Mouse (Mus musculus): ENCODE measurements at regions not wholly inside any gene's neighbourhood (a gene's known extent, or its start where the extent isn't known, plus 50 kb on each side); places are given as distances from the start of the nearest gene placed in this dataset.

DNA sequence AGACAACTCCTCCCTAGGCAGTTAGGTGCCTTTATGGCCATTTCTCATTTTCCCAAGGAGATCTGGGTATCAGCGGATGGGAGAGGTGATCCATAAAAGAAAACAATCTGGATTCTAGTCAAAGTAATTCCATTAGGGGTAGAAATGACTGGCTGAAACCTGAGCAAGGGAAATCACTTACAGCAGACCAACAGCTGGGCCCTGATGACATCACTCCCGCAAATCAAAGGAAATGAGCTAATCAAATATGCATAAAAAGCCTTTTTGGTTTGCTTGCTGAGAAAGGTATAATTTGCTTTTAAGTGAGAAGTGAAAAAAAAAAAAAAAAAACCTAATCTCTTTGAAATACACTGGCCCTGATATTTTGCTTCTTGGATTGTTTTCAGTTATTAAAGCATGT is 506.2 kb downstream of the Ebf1 start:
- no peak for ATAC-seq (ENCODE audit: low read depth)
- 60% methylated on average over 2 of the region's 2 CpGs for WGBS (ENCODE audit: insufficient replicate concordance)

DNA sequence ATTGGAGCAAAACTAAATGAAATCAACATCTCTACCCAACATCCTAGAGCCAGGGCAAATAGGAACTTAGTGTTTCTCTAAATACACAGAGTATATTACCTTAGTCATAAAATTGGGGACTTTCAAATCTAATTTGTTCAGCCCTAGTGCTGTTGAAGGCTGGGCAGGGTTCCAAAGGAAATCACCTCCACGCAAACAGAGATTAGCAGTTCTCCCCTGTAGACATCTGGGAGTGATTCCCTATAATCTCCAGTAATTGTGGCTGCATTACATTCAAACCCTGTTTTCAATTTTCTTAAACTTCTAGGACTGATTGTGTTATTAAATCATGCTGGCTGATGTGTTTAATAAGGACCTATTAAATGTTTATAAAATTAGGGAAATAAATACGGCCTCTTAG is 519.7 kb downstream of the Ebf1 start:
- Histone ChIP-seq H3K4me2 (no peak overlapping the region), H3K4me1 (replicated peaks) (no peaks in the 10 kb centered on the region), H3K27me3 (no peaks in the 10 kb centered on the region), H3K9ac (no peak overlapping the region), H3K4me3 (replicated peaks) (no peak overlapping the region), H3K27ac (no peak overlapping the region), H3K9me3 (replicated peaks) (no peaks in the 10 kb centered on the region), H3K36me3 (no peaks in the 10 kb centered on the region)
- WGBS (ENCODE audit: insufficient replicate concordance), result 60% methylated on average over 2 of the region's 2 CpGs
- ATAC-seq (ENCODE audit: low read depth) (no peak), DNase-seq (no peak)

More for the DNA sequence above, 506.2 kb downstream of the Ebf1 start:
- no peaks in the 10 kb centered on the region for H3K4me1 ChIP-seq (replicated peaks)
- no peaks in the 10 kb centered on the region for H3K27me3 ChIP-seq
- no peak overlapping the region for H3K4me2 ChIP-seq
- no peak overlapping the region for H3K9ac ChIP-seq
- no peak overlapping the region for H3K27ac ChIP-seq
- H3K9me3 ChIP-seq (replicated peaks), result no peaks in the 10 kb centered on the region
- no peak for DNase-seq
- no peaks in the 10 kb centered on the region for H3K36me3 ChIP-seq
- H3K4me3 ChIP-seq (replicated peaks), result no peak overlapping the region

DNA sequence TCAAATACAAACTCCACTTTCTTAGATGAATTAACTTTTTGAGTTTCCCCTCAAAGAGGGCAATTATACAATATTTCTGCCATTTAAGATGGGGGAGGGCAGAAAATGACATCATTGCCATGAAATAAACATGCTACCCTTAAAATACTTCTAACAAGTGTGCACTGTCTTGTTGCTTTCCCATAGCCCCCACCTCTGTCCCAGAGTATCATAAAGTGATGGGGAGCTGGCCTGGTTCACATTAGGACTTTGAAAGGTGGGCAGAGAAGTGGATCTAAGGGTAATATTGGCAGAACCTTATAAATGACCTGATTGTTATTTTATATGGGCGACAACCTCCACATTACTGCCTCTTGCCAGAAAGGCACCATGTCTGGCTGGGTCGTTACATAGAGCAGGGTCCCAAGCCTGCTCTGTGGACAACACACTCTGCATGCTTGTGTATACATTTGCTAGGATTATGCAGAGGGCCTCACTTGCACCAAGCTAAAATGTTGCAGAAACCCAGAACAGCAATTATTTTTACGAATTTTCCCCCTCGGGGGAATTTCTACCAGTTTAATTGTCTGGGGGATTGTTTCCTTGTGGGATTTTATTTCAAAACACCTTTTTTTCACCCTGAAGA is 521.3 kb downstream of the Ebf1 start:
- H3K9me3 ChIP-seq (replicated peaks), result no peaks in the 10 kb centered on the region
- DNase-seq, result no peak
- no peaks in the 10 kb centered on the region for H3K36me3 ChIP-seq
- 58% methylated on average over 4 of the region's 4 CpGs for WGBS (ENCODE audit: insufficient replicate concordance)
- H3K4me3 ChIP-seq (replicated peaks), result no peak overlapping the region
- ATAC-seq (ENCODE audit: low read depth), result no peak
- no peak overlapping the region for H3K4me2 ChIP-seq
- H3K27me3 ChIP-seq, result no peaks in the 10 kb centered on the region
- no peaks in the 10 kb centered on the region for H3K4me1 ChIP-seq (replicated peaks)
- no peak overlapping the region for H3K9ac ChIP-seq
- H3K27ac ChIP-seq, result no peak overlapping the region

DNA sequence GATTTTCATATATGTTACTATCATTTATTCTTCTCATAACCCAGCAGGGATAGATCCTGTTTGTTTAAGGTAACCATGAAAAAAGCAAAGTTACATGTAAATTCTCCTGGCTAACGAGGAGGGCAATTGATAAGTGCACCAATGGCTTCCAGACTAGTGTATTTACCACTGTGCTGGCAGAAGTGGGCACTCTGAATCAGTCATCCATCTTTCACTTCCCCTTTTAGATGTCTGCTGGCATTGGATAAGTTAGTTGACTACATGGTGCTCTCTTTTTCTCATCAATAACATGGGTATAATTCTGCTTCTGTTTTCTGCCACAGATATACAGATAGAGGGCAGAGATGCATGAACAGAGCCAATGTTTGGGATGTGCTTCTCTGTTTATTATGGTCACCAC is 523.4 kb downstream of the Ebf1 start:
- Histone ChIP-seq H3K36me3 (no peaks in the 10 kb centered on the region), H3K4me3 (replicated peaks) (no peak overlapping the region), H3K27ac (no peak overlapping the region), H3K9ac (no peak overlapping the region), H3K4me1 (replicated peaks) (no peaks in the 10 kb centered on the region), H3K9me3 (replicated peaks) (no peaks in the 10 kb centered on the region), H3K4me2 (no peak overlapping the region), H3K27me3 (no peaks in the 10 kb centered on the region)
- no peak for ATAC-seq (ENCODE audit: low read depth)
- DNase-seq, result no peak
- 35% methylated on average over 1 of the region's 1 CpGs for WGBS (ENCODE audit: insufficient replicate concordance)

DNA sequence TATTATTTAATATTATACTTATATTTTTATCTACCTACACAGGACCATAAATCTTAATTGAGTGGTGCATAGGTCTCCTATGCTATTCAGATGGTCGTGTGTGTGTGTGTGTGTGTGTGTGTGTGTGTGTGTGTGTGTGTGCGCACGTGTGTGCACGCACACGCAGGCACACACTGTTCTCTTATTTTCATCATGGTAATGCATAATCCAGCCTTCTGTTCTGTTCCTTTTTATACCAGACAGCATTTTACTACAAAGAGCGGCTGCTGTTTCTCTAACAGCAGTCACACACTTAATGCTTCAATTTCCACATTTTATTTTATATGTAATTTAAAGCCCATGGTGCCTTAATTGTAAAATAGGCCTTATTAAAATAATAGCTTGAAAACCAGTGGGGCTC is 537.0 kb downstream of the Ebf1 start:
- no peak overlapping the region for H3K4me2 ChIP-seq
- H3K36me3 ChIP-seq, result no peaks in the 10 kb centered on the region
- H3K4me3 ChIP-seq (replicated peaks), result no peak overlapping the region
- H3K9ac ChIP-seq, result no peak overlapping the region
- no peak for ATAC-seq (ENCODE audit: low read depth)
- no peaks in the 10 kb centered on the region for H3K4me1 ChIP-seq (replicated peaks)
- H3K27ac ChIP-seq, result no peak overlapping the region
- WGBS (ENCODE audit: insufficient replicate concordance), result 82% methylated on average over 6 of the region's 6 CpGs
- DNase-seq, result no peak
- no peaks in the 10 kb centered on the region for H3K27me3 ChIP-seq
- no peaks in the 10 kb centered on the region for H3K9me3 ChIP-seq (replicated peaks)

DNA sequence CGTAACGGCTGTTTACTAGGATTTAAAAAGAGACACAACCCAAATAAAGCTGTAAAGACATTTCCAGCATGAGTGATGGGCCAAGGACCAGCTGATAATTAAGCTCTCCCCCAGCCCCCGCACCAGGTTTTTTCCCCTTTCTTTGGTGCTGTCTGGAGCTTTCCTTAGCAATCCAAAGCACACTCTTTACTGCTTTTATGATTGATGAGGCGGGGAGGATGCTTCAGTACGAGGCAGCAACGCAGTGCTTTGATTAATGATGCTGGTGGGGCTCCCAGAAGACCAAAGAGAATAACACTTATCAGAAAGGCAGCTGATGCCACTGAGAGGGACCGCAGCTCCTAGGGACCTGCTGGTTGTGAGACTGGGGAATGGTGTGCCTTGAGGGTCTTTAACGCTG is 537.4 kb downstream of the Ebf1 start:
- H3K9me3 ChIP-seq (replicated peaks), result no peaks in the 10 kb centered on the region
- no peak overlapping the region for H3K27ac ChIP-seq
- 54% methylated on average over 8 of the region's 8 CpGs for WGBS (ENCODE audit: insufficient replicate concordance)
- DNase-seq (no peak), ATAC-seq (ENCODE audit: low read depth) (no peak)
- no peak overlapping the region for H3K9ac ChIP-seq
- no peaks in the 10 kb centered on the region for H3K4me1 ChIP-seq (replicated peaks)
- no peaks in the 10 kb centered on the region for H3K36me3 ChIP-seq
- no peaks in the 10 kb centered on the region for H3K27me3 ChIP-seq
- no peak overlapping the region for H3K4me2 ChIP-seq
- no peak overlapping the region for H3K4me3 ChIP-seq (replicated peaks)

DNA sequence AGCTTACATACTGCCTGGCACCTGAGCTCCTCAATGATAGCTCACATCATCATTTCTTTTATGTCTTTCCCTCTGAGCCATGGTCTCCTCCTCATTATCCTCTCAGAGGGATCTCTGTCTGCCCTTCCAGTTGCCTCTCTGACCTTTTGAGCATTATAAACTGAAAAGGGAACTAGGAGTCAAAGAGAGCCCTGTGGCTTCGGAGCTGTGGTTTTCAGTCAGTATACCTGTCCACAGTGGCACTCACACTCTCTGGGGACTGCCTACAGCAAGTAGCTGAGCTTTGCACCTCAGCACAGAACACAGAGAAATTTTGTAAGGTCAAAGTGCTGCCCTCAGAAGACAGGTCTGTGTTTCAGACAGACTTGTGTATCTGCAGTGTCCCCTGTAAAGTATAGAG is 538.7 kb downstream of the Ebf1 start:
- Histone ChIP-seq H3K27ac (no peak overlapping the region), H3K27me3 (no peaks in the 10 kb centered on the region), H3K36me3 (no peaks in the 10 kb centered on the region), H3K9me3 (replicated peaks) (no peaks in the 10 kb centered on the region), H3K4me1 (replicated peaks) (no peaks in the 10 kb centered on the region), H3K9ac (no peak overlapping the region), H3K4me2 (no peak overlapping the region), H3K4me3 (replicated peaks) (no peak overlapping the region)
- ATAC-seq (ENCODE audit: low read depth), result no peak
- WGBS (ENCODE audit: insufficient replicate concordance), result 23% methylated on average over 1 of the region's 1 CpGs
- no peak for DNase-seq

DNA sequence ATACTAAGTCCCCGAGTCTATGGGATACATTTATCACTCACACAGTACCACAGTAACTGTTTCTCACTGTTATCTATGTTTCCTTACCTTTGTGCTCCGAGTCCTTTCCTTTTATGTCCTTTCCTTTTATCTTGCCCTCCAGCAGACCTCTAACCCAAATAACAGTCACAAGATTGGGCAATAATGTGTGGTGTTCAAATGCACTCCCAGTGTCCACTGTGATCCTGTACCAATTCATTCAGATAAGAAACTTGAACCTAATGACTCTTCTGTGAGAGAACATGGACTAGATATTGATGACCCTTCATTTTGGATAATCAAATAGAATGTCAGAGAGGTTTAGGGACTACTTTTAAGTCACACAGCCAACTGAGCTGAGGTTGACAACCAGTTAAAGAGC is 541.2 kb downstream of the Ebf1 start:
- 19% methylated on average over 2 of the region's 2 CpGs for WGBS (ENCODE audit: insufficient replicate concordance)
- Histone ChIP-seq H3K9me3 (replicated peaks) (no peaks in the 10 kb centered on the region), H3K27ac (no peak overlapping the region), H3K36me3 (no peaks in the 10 kb centered on the region), H3K4me3 (replicated peaks) (no peak overlapping the region), H3K9ac (no peak overlapping the region), H3K4me1 (replicated peaks) (no peaks in the 10 kb centered on the region), H3K4me2 (no peak overlapping the region), H3K27me3 (no peaks in the 10 kb centered on the region)
- no peak for ATAC-seq (ENCODE audit: low read depth)
- DNase-seq, result no peak

DNA sequence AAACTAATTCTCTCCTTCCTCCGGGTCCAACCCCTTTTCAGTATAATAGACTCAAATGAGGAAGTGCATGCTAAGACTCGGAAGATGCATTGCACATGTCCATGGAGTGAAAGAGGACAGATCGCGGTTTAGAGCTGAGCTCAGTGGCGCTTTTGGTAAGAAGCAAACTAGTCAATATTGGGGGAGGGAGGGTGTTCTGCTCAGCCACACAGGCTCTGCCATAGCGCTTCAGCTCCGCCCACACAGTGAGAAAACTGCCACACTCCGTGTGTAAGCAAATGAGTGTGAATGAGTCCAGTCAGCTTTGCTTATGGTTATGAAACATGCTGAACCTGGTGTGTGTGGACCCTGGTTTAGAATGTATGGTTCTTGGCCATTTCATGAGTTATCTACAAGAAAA is 543.8 kb downstream of the Ebf1 start:
- WGBS (ENCODE audit: insufficient replicate concordance), result 40% methylated on average over 8 of the region's 8 CpGs

DNA sequence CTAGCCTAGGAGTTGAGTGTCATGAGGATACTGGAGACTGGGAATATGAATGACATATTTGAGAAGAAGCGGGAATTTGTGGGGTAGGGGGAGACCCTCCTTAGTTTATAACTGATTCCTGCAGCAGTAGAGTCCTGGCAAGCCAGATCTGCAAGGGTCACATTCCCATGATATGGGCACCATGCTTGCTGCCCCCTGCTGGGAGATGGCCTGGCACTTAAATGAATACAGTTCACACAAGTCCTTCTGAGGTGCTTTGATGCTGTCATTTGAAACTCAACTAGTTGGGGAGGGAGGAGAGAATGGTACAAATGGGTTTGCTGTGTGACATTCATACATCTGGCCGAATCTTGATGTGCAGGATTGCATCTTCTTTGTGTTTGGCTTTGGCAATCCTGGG is 556.4 kb downstream of the Ebf1 start:
- H3K4me1 ChIP-seq (replicated peaks), result no peaks in the 10 kb centered on the region
- no peak overlapping the region for H3K4me2 ChIP-seq
- no peak for DNase-seq
- H3K27ac ChIP-seq, result no peak overlapping the region
- H3K9ac ChIP-seq, result no peak overlapping the region
- no peaks in the 10 kb centered on the region for H3K36me3 ChIP-seq
- H3K4me3 ChIP-seq (replicated peaks), result no peak overlapping the region
- no peaks in the 10 kb centered on the region for H3K27me3 ChIP-seq
- no peaks in the 10 kb centered on the region for H3K9me3 ChIP-seq (replicated peaks)
- 55% methylated on average over 2 of the region's 2 CpGs for WGBS (ENCODE audit: insufficient replicate concordance)
- no peak for ATAC-seq (ENCODE audit: low read depth)

More for the DNA sequence above, 543.8 kb downstream of the Ebf1 start:
- ATAC-seq (ENCODE audit: low read depth) (no peak), DNase-seq (no peak)
- H3K27me3 ChIP-seq, result no peaks in the 10 kb centered on the region
- H3K27ac ChIP-seq, result no peak overlapping the region
- no peak overlapping the region for H3K4me2 ChIP-seq
- H3K9me3 ChIP-seq (replicated peaks), result no peaks in the 10 kb centered on the region
- no peak overlapping the region for H3K4me3 ChIP-seq (replicated peaks)
- no peaks in the 10 kb centered on the region for H3K4me1 ChIP-seq (replicated peaks)
- H3K36me3 ChIP-seq, result no peaks in the 10 kb centered on the region
- H3K9ac ChIP-seq, result no peak overlapping the region

DNA sequence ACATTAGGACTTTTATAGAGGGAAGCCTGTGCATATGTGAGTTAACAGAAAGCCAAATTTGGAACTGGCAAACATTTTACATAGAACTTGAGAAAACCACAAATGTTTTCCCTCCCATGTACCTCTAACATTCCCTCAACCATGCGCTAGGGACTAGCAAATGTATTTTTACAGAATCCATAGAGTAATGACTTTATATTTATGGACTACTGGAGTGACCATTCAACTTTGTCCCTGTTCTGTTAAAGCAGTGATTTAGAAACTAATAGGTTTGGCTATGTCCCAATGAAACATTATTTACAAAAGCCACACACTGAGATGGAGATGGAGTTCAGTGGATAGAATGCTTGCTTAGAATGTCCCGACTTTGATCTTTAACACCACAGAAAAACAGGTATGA is 557.0 kb downstream of the Ebf1 start:
- Histone ChIP-seq H3K9ac (no peak overlapping the region), H3K36me3 (no peaks in the 10 kb centered on the region), H3K4me2 (no peak overlapping the region), H3K9me3 (replicated peaks) (no peaks in the 10 kb centered on the region), H3K27ac (no peak overlapping the region), H3K4me3 (replicated peaks) (no peak overlapping the region), H3K4me1 (replicated peaks) (no peaks in the 10 kb centered on the region), H3K27me3 (no peaks in the 10 kb centered on the region)
- DNase-seq (no peak), ATAC-seq (ENCODE audit: low read depth) (no peak)
- 58% methylated on average over 2 of the region's 2 CpGs for WGBS (ENCODE audit: insufficient replicate concordance)

DNA sequence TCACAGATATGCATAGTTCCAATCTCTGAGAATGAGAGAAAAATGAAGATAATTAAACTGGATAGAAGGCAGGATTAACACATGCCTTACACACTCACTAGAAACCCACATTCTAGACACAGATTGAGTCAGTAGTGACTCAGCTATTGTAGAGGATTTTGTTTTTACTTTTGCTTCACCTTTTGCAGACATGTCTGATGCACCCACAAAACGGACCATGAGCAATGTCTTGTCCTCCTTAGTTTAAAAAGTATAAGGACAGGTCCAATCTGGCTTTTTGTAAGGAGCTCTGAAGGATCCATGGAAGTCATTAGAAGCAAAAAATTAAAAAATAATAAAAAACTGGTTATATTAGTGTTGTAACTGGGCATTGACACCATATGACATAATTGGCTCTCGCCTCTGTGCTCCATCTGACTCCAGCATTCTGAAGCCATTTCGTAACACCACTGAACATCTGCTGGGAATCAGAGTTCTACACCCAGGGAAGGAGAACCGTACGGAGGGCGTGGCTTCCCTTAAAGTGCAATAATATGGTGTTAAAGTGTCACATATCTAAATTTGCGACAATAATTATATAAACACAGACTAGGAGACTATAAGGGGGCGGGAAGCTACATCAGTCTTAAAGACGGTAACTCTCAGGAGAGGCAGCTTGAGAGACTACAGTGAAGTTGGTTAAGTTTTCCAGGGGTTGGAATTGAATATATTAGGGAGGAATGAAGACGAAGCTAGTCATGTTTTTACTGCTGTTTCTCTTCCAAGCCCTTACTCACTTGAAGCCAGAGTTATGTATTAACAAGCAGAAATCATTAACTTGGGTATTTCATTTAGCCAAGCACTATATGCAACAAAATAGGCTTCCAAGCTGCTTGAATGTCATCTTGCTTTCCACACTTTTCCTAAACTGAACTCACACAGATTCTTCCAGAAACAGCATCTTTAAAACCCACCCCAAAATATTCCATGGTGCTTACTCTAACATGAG is 558.0 kb downstream of the Ebf1 start:
- 57% methylated on average over 10 of the region's 10 CpGs for whole genome bisulfite sequencing (ENCODE audit: insufficient replicate concordance)

More for the DNA sequence above, 558.0 kb downstream of the Ebf1 start:
- H3K4me1 ChIP-seq (replicated peaks), result no peaks in the 10 kb centered on the region
- H3K4me2 ChIP-seq, result no peak overlapping the region
- no peak overlapping the region for H3K9ac ChIP-seq
- no peaks in the 10 kb centered on the region for H3K27me3 ChIP-seq
- no peaks in the 10 kb centered on the region for H3K9me3 ChIP-seq (replicated peaks)
- H3K36me3 ChIP-seq, result no peaks in the 10 kb centered on the region
- ATAC-seq (ENCODE audit: low read depth), result no peak
- H3K4me3 ChIP-seq (replicated peaks), result no peak overlapping the region
- no peak for DNase-seq
- no peak overlapping the region for H3K27ac ChIP-seq

Data from liver, embryonic 13.5 days (tissue).